Mouse (Mus musculus): ENCODE results near the gene Slc17a8. TPM values are rescaled to one million over a fixed set of nuclear protein-coding genes. Genes with fewer than 3 reads are reported as not detected.
"Not testable (repeated sequence)": the region's sequence is repeated elsewhere in the genome, so short reads cannot be mapped to it uniquely, and the experiment has no call there.

The Slc17a8 gene
- 0.59 and 0.84 TPM in 2 replicates for polyA plus RNA-seq (2016; fragmentation: Nextera tagmentation; extraction: Ambion mirVana)

GRCm38 (mm10) chr10:89621129-89621528 is at the start of gene Slc17a8:
TSS of gene Slc17a8 (minus strand) at chr10:89621253.
- no peak; the same call in none of the 2 replicates for ATAC-seq (ENCODE audit: low FRiP score, low read depth)
- no peak within 1 kb of the TSS for H3K9ac ChIP-seq (replicated peaks)
- H3K27ac ChIP-seq (replicated peaks) = no peak within 1 kb of the TSS
- no peak within 1 kb of the TSS for H3K4me3 ChIP-seq
- no peaks in the 10 kb centered on the region for H3K36me3 ChIP-seq
- H3K27me3 ChIP-seq = no peaks in the 10 kb centered on the region
- no peak within 1 kb of the TSS for H3K4me2 ChIP-seq (replicated peaks)
- 20% methylated on average over 7 of the region's 7 CpGs for WGBS
- no peaks in the 10 kb centered on the region for H3K9me3 ChIP-seq
- H3K4me1 ChIP-seq = no peaks in the 10 kb centered on the region

GRCm38 (mm10) chr10:89670371-89670770 is 49.3 kb upstream of the Slc17a8 start:
- H3K27ac ChIP-seq (replicated peaks); H3K36me3 ChIP-seq; H3K9me3 ChIP-seq; H3K27me3 ChIP-seq; H3K4me3 ChIP-seq; H3K4me1 ChIP-seq; H3K9ac ChIP-seq (replicated peaks); H3K4me2 ChIP-seq (replicated peaks); ATAC-seq (ENCODE audit: low FRiP score, low read depth): not testable (repeated sequence)
- 92% methylated on average over 5 of the region's 5 CpGs for WGBS

- Histone ChIP-seq H3K4me2 (replicated peaks) (no peak overlapping the region), H3K36me3 (peaks cover 5% of the 10 kb centered on the region; the same call in 1 of the 2 replicates), H3K27ac (replicated peaks) (no peak overlapping the region), H3K4me3 (no peak overlapping the region), H3K27me3 (no peaks in the 10 kb centered on the region), H3K9me3 (no peaks in the 10 kb centered on the region), H3K4me1 (no peaks in the 10 kb centered on the region), H3K9ac (replicated peaks) (no peak overlapping the region)
- 90% methylated on average over 7 of the region's 7 CpGs for WGBS
- no peak for ATAC-seq (ENCODE audit: low FRiP score, low read depth)
Measured at GRCm38 (mm10) chr10:89667571-89667970, 46.5 kb upstream of the Slc17a8 start.

GRCm38 (mm10) chr10:89665679-89666078 is 44.6 kb upstream of the Slc17a8 start:
- no peaks in the 10 kb centered on the region for H3K4me1 ChIP-seq
- WGBS = 94% methylated on average over 9 of the region's 9 CpGs
- H3K27ac ChIP-seq (replicated peaks) = no peak overlapping the region
- H3K4me2 ChIP-seq (replicated peaks) = no peak overlapping the region
- no peaks in the 10 kb centered on the region for H3K27me3 ChIP-seq
- no peaks in the 10 kb centered on the region for H3K9me3 ChIP-seq
- H3K9ac ChIP-seq (replicated peaks) = no peak overlapping the region
- no peak overlapping the region for H3K4me3 ChIP-seq
- ATAC-seq (ENCODE audit: low FRiP score, low read depth) = no peak
- peaks cover 16% of the 10 kb centered on the region; the same call in 1 of the 2 replicates for H3K36me3 ChIP-seq

GRCm38 (mm10) chr10:89664977-89665645 is 44.1 kb upstream of the Slc17a8 start:
- Histone ChIP-seq H3K27me3 (no peaks in the 10 kb centered on the region), H3K4me3 (no peak overlapping the region), H3K36me3 (peaks cover 18% of the 10 kb centered on the region; the same call in 1 of the 2 replicates), H3K9ac (replicated peaks) (no peak overlapping the region), H3K9me3 (no peaks in the 10 kb centered on the region), H3K4me1 (no peaks in the 10 kb centered on the region), H3K4me2 (replicated peaks) (no peak overlapping the region), H3K27ac (replicated peaks) (no peak overlapping the region)
- no peak for ATAC-seq (ENCODE audit: low FRiP score, low read depth)
- WGBS = 95% methylated on average over 8 of the region's 8 CpGs

- WGBS = 91% methylated on average over 5 of the region's 5 CpGs
- Histone ChIP-seq H3K27me3 (no peaks in the 10 kb centered on the region), H3K36me3 (peaks cover 59% of the 10 kb centered on the region), H3K27ac (replicated peaks) (no peak overlapping the region), H3K9me3 (no peaks in the 10 kb centered on the region), H3K4me2 (replicated peaks) (no peak overlapping the region), H3K4me3 (no peak overlapping the region), H3K4me1 (no peaks in the 10 kb centered on the region), H3K9ac (replicated peaks) (no peak overlapping the region)
- ATAC-seq (ENCODE audit: low FRiP score, low read depth) = no peak
Measured at GRCm38 (mm10) chr10:89656366-89656765, 35.3 kb upstream of the Slc17a8 start.

GRCm38 (mm10) chr10:89652912-89653311 is 31.9 kb upstream of the Slc17a8 start:
- ATAC-seq (ENCODE audit: low FRiP score, low read depth) = no peak
- Histone ChIP-seq H3K27ac (replicated peaks) (no peak overlapping the region), H3K36me3 (peaks cover 62% of the 10 kb centered on the region), H3K27me3 (no peaks in the 10 kb centered on the region), H3K4me1 (no peaks in the 10 kb centered on the region), H3K9ac (replicated peaks) (no peak overlapping the region), H3K4me2 (replicated peaks) (no peak overlapping the region), H3K4me3 (no peak overlapping the region), H3K9me3 (no peaks in the 10 kb centered on the region)
- 93% methylated on average over 8 of the region's 8 CpGs for WGBS

GRCm38 (mm10) chr10:89651691-89652090 is 30.6 kb upstream of the Slc17a8 start:
- Histone ChIP-seq H3K27ac (replicated peaks) (no peak overlapping the region), H3K36me3 (peaks cover 56% of the 10 kb centered on the region), H3K9me3 (no peaks in the 10 kb centered on the region), H3K27me3 (no peaks in the 10 kb centered on the region), H3K4me2 (replicated peaks) (no peak overlapping the region), H3K4me1 (no peaks in the 10 kb centered on the region), H3K4me3 (no peak overlapping the region), H3K9ac (replicated peaks) (no peak overlapping the region)
- 87% methylated on average over 1 of the region's 1 CpGs for WGBS
- no peak for ATAC-seq (ENCODE audit: low FRiP score, low read depth)

- 95% methylated on average over 9 of the region's 9 CpGs for WGBS
- H3K36me3 ChIP-seq = peaks cover 62% of the 10 kb centered on the region
Measured at GRCm38 (mm10) chr10:89646918-89647317, 25.9 kb upstream of the Slc17a8 start.

GRCm38 (mm10) chr10:89637001-89637400 is 15.9 kb upstream of the Slc17a8 start:
- H3K9me3 ChIP-seq = no peaks in the 10 kb centered on the region
- H3K9ac ChIP-seq (replicated peaks) = no peak overlapping the region
- no peaks in the 10 kb centered on the region for H3K4me1 ChIP-seq
- no peak overlapping the region for H3K27ac ChIP-seq (replicated peaks)
- no peaks in the 10 kb centered on the region for H3K27me3 ChIP-seq
- no peak overlapping the region for H3K4me3 ChIP-seq
- ATAC-seq (ENCODE audit: low FRiP score, low read depth) = no peak
- H3K4me2 ChIP-seq (replicated peaks) = no peak overlapping the region
- H3K36me3 ChIP-seq = peaks cover 28% of the 10 kb centered on the region
- WGBS = 93% methylated on average over 3 of the region's 3 CpGs

More at GRCm38 (mm10) chr10:89646918-89647317, 25.9 kb upstream of the Slc17a8 start:
- no peak overlapping the region for H3K27ac ChIP-seq (replicated peaks)
- no peaks in the 10 kb centered on the region for H3K9me3 ChIP-seq
- no peaks in the 10 kb centered on the region for H3K4me1 ChIP-seq
- H3K27me3 ChIP-seq = no peaks in the 10 kb centered on the region
- no peak overlapping the region for H3K4me2 ChIP-seq (replicated peaks)
- no peak overlapping the region for H3K4me3 ChIP-seq
- no peak for ATAC-seq (ENCODE audit: low FRiP score, low read depth)
- H3K9ac ChIP-seq (replicated peaks) = no peak overlapping the region

GRCm38 (mm10) chr10:89635018-89635417 is 14.0 kb upstream of the Slc17a8 start:
- Histone ChIP-seq H3K36me3 (peaks cover 8% of the 10 kb centered on the region), H3K27ac (replicated peaks) (no peak overlapping the region), H3K9me3 (no peaks in the 10 kb centered on the region), H3K9ac (replicated peaks) (no peak overlapping the region), H3K4me2 (replicated peaks) (no peak overlapping the region), H3K4me1 (no peaks in the 10 kb centered on the region), H3K4me3 (no peak overlapping the region), H3K27me3 (no peaks in the 10 kb centered on the region)
- no peak for ATAC-seq (ENCODE audit: low FRiP score, low read depth)
- WGBS = 91% methylated on average over 5 of the region's 5 CpGs

GRCm38 (mm10) chr10:89633736-89634426 is 12.8 kb upstream of the Slc17a8 start:
- Histone ChIP-seq H3K4me2 (replicated peaks) (no peak overlapping the region), H3K9ac (replicated peaks) (no peak overlapping the region), H3K4me3 (no peak overlapping the region), H3K36me3 (peaks cover 7% of the 10 kb centered on the region; the same call in 1 of the 2 replicates), H3K9me3 (no peaks in the 10 kb centered on the region), H3K4me1 (no peaks in the 10 kb centered on the region), H3K27ac (replicated peaks) (no peak overlapping the region), H3K27me3 (no peaks in the 10 kb centered on the region)
- ATAC-seq (ENCODE audit: low FRiP score, low read depth) = no peak
- 89% methylated on average over 7 of the region's 7 CpGs for WGBS

Data from midbrain, embryonic 12.5 days (tissue).